ENCODE assay signal across 18 mouse cellular contexts in the genomic region with DNA sequence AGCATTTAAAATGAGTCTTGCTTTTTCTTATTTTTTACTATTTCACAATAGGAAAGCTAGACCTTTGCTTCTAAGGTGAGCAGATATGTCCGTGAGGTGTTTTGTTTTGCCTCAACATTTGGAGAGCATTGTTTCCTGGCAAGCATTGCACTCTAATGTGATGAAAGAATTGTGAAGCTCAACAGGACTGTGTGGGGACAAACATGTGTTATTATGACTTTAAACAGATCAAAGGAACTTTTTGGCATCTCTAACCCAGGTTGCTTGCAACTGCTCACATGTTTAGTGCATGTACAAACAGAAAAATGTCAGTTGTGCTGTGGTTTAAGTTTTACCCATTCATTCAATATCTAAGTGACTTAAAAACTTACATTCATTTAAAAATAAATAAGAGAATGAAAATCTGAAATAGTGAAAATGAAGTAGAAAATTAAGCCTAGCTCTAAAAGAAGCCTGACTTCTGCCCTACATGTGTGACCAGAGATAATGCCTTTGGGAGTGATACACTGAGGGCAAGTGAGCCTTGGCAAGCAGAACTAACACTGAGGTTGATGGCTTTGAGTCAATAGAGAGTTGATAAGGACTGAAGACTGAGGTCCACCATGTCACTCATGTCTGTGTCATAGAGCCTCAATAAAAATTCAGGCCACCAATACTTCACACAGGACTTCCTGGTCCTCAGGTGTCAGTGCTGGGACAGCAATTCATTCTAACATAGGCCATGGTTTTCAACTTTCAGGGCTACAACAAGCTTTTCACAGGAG.
"Had no signal": no experiment of that assay in that cellular context is flagged by ENCODE, and none has a peak within 500 bp of the region (broad histone marks: within the 10 kb centered on the region; RNA-seq: fewer than 3 reads in every experiment).

No protein-coding gene starts in this region.

- H3K4me2 ChIP-seq: kidney, embryonic 15.5 days; limb, embryonic 12.5 days; limb, embryonic 15.5 days; lung, embryonic 15.5 days; midbrain, embryonic 13.5 days had no signal

- H3K4me3 ChIP-seq: kidney, embryonic 15.5 days; limb, embryonic 12.5 days; limb, embryonic 15.5 days; lung, embryonic 15.5 days; megakaryocyte, embryonic 14.5 days; midbrain, embryonic 10.5 days; midbrain, embryonic 13.5 days had no signal

- H3K27me3 ChIP-seq: kidney, embryonic 15.5 days; limb, embryonic 12.5 days; limb, embryonic 15.5 days; lung, embryonic 15.5 days; megakaryocyte, embryonic 14.5 days; midbrain, embryonic 13.5 days had no signal

- H3K4me1 ChIP-seq: kidney, embryonic 15.5 days; limb, embryonic 15.5 days; megakaryocyte, embryonic 14.5 days; midbrain, embryonic 10.5 days had no signal

- ATAC-seq: midbrain, embryonic 13.5 days had no signal

- H3K27ac ChIP-seq: kidney, embryonic 15.5 days; limb, embryonic 12.5 days; limb, embryonic 15.5 days; liver, embryonic 14.5 days; lung, embryonic 15.5 days; midbrain, embryonic 10.5 days; midbrain, embryonic 13.5 days had no signal

- DNase-seq: kidney, adult 8-10 months; kidney, postnatal 10 days; kidney, postnatal 4 days; left cerebral cortex, postnatal 4 days; lung, adult 18-20 months; lung, postnatal 10 days; lung, postnatal 36 days; thymus, adult 2 months; thymus, postnatal 14 days; thymus, postnatal 4 days had no signal

- H3K36me3 ChIP-seq: kidney, embryonic 15.5 days; limb, embryonic 12.5 days; limb, embryonic 15.5 days; lung, embryonic 15.5 days; midbrain, embryonic 10.5 days; midbrain, embryonic 13.5 days had no signal

- H3K9ac ChIP-seq: kidney, embryonic 15.5 days; limb, embryonic 12.5 days; limb, embryonic 15.5 days; liver, embryonic 14.5 days; lung, embryonic 15.5 days; midbrain, embryonic 13.5 days had no signal

- H3K9me3 ChIP-seq: kidney, embryonic 15.5 days; limb, embryonic 12.5 days; limb, embryonic 15.5 days; lung, embryonic 15.5 days; megakaryocyte, embryonic 14.5 days; midbrain, embryonic 10.5 days; midbrain, embryonic 13.5 days had no signal
